Mouse (Mus musculus) heart, adult 2 months (tissue): ENCODE data around the gene Csf2rb2. TPM values are rescaled to one million over a fixed set of nuclear protein-coding genes. Genes with fewer than 3 reads are reported as not detected.

Experiments
- DNase-seq, 2 experiments: peaks; one replicate each; pipeline ENCODE4 v3.0.0; 2021
- H3K27ac ChIP-seq: fragments of 200-600 bp; 2 replicates; pipeline ENCODE4 v1.8.1; 2022
- H3K27me3 ChIP-seq: fragments of 200-500 bp; 2 replicates; pipeline ENCODE4 v1.6.1; 2012; ENCODE audit warnings: mild to moderate bottlenecking, low read length, inconsistent platforms, mixed read lengths; ENCODE audit not compliant: control insufficient read depth, insufficient read depth
- H3K36me3 ChIP-seq: fragments of 200-500 bp; 2 replicates; pipeline ENCODE4 v1.6.1; 2012; ENCODE audit warnings: low read length, inconsistent platforms; ENCODE audit not compliant: control insufficient read depth, insufficient read depth
- H3K4me1 ChIP-seq: fragments of 200-500 bp; 2 replicates; pipeline ENCODE4 v1.6.1; 2011; ENCODE audit warnings: low read length; ENCODE audit not compliant: control insufficient read depth, insufficient read depth
- H3K4me3 ChIP-seq: fragments of 200-600 bp; 2 replicates; pipeline ENCODE4 v1.8.1; 2022
- H3K79me2 ChIP-seq: fragments of 200-500 bp; replicated peaks from 2 replicates; pipeline ENCODE4 v1.6.1; 2012; ENCODE audit warnings: mild to moderate bottlenecking, inconsistent platforms, low read length, moderate library complexity, mixed read lengths; ENCODE audit not compliant: control insufficient read depth, insufficient read depth
- H3K9ac ChIP-seq: fragments of 200-500 bp; 2 replicates; pipeline ENCODE4 v1.6.1; 2012; ENCODE audit warnings: low read depth, mild to moderate bottlenecking, control low read depth, inconsistent platforms, low read length, mixed read lengths
- CTCF ChIP-seq: fragments of 200-600 bp; IDR thresholded peaks from 2 replicates; pipeline ENCODE4 v1.8.1; 2022; ENCODE audit warnings: antibody characterized with exemption, mild to moderate bottlenecking, moderate library complexity
- EP300 ChIP-seq: fragments of 200-500 bp; IDR thresholded peaks from 2 replicates; pipeline ENCODE4 v1.6.1; 2011; ENCODE audit warnings: low read depth, low read length, control low read depth; ENCODE audit not compliant: insufficient read depth
- POLR2A ChIP-seq: fragments of 200-500 bp; IDR thresholded peaks from 2 replicates; pipeline ENCODE4 v1.6.1; 2011; ENCODE audit warnings: mild to moderate bottlenecking, low read depth, low read length, control low read depth; ENCODE audit not compliant: insufficient read depth
- WGBS: fragments of 180-500 bp; shearing (Covaris S2); methylation state at CpG from one replicate; pipeline ENCODE4 v1.1.7; 2018; 5-methylcytosine and 5-hydroxymethylcytosine counted together
- intact Hi-C: fragments of 180-260 bp; cut with DNase I; formaldehyde crosslinking; loops from one replicate; pipeline ENCODE4 v1.15.1; 2025
- microRNA-seq, 2 experiments: library from miRNA; unstranded; fragments of <30 nt; microRNA quantifications; one replicate each; pipeline ENCODE4 v1.2.0; 2021
- polyA plus RNA-seq: library from polyadenylated mRNA; depleted of rRNA; stranded (reverse); fragments of >200 nt; gene quantifications from 2 replicates; pipeline ENCODE4 v1.2.3, GENCODE M21; 2012; rRNA removed
- total RNA-seq, 2 experiments: library from RNA; stranded (reverse); gene quantifications; 2 replicates each; pipeline ENCODE4 v1.2.3; 2021

Gene Csf2rb2
- total and polyA plus RNA-seq, 3 experiments: 0.75 to 1.6 (median 0.84) TPM

DNA sequence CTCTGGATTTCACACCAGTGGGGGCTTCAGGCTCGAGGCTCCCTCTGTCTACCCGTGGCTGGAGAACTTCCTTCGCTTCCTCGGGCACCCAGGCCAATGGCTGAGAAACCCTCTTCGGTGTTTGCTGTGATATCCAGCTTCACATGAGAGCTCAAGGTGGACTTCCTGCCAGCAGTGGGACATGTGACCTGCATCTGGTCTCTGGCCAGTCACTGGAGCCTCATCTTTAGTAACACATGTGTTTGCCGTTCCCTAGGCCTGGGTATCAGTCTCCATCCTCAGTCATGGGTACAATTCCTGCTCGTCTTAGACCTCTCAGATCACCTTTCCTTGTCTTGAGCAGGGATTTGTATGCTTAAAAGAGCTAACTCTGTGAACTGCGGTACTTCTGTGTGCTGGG lies 62.5 kb downstream of the Csf2rb2 start:
- H3K27ac ChIP-seq: no peak overlapping the region
- DNase-seq: no peak

DNA sequence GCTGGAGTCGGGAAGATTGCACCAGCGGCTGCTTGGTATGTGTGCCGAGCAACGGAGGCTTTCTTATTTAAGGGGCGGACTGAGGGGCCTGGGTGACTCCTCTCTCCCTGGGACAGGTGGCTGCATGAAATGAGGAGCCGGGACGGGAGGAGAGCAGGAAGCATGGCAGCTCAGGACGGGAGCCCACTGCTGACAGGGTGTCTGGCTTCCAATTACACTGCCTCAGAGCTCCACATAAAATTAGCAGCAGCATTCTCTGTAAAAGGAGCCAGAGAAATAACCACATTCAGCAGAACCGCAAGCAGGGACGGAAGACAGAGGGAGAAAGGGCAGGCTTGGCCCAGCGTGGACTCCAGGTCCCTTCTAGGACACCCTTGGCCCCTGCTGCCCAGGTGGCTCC lies 64.2 kb downstream of the Csf2rb2 start:
- intact Hi-C loops: no loop called here
- no peaks in the 10 kb centered on the region for H3K4me1 ChIP-seq
- 52% methylated on average over 11 of the region's 11 CpGs for WGBS
- no peaks in the 10 kb centered on the region for H3K27me3 ChIP-seq
- H3K36me3 ChIP-seq: no peaks in the 10 kb centered on the region
- DNase-seq: no peak
- H3K4me3 ChIP-seq: no peak overlapping the region
- no peak overlapping the region for H3K9ac ChIP-seq
- no peak for TF ChIP-seq EP300
- no peak for TF ChIP-seq CTCF
- TF ChIP-seq POLR2A: no peak
- H3K27ac ChIP-seq: no peak overlapping the region
- H3K79me2 ChIP-seq: no peaks in the 10 kb centered on the region

More for the DNA sequence above, 62.5 kb downstream of the Csf2rb2 start:
- intact Hi-C loops: no loop called here
- Histone ChIP-seq H3K27me3 (no peaks in the 10 kb centered on the region), H3K36me3 (no peaks in the 10 kb centered on the region), H3K9ac (no peak overlapping the region), H3K4me3 (no peak overlapping the region), H3K79me2 (no peaks in the 10 kb centered on the region), H3K4me1 (no peaks in the 10 kb centered on the region)
- 56% methylated on average over 8 of the region's 8 CpGs for WGBS
- TF ChIP-seq CTCF (no peak), POLR2A (no peak), EP300 (no peak)

DNA sequence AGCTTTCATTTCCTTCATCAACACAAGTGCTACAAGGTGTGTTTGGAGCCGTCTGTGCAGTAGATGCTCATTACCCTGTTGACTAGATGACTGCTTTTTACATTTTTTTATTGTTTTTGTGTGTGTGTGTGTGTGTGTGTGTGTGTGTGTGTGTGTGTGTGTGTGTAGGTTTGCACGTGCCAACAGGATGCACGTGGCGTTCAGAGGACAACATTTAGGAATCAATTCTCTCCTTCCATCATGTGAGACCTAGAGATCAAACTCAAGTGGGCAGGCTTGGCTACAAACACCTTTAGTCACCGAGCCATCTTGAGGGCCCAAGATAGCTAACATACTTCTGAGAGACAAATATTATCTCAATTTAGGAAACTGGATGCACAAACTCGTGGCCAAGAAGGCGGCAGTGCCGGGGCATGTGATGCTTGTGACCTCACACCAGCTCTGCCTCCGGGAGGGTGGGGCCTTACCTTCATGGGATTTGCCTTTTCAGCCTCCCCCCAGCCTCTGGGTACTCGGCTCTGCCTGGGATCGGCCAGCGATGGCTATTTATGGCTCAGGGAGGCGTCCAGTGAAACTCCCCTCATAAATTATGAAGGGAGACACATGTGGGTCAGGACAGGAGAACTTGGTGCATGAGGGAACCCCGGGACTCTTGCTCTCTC lies 65.4 kb downstream of the Csf2rb2 start:
- WGBS: 55% methylated on average over 14 of the region's 14 CpGs
- Histone ChIP-seq H3K9ac (no peak overlapping the region), H3K36me3 (no peaks in the 10 kb centered on the region), H3K27ac (no peak overlapping the region), H3K79me2 (no peaks in the 10 kb centered on the region), H3K4me3 (no peak overlapping the region), H3K4me1 (no peaks in the 10 kb centered on the region), H3K27me3 (no peaks in the 10 kb centered on the region)
- no peak for DNase-seq
- TF ChIP-seq EP300 (no peak), POLR2A (no peak), CTCF (no peak)
- intact Hi-C loops: loop anchor here (5.0 kb wide), 1 partner anchor 63 kb away; no protein-coding TSS in a partner anchor

DNA sequence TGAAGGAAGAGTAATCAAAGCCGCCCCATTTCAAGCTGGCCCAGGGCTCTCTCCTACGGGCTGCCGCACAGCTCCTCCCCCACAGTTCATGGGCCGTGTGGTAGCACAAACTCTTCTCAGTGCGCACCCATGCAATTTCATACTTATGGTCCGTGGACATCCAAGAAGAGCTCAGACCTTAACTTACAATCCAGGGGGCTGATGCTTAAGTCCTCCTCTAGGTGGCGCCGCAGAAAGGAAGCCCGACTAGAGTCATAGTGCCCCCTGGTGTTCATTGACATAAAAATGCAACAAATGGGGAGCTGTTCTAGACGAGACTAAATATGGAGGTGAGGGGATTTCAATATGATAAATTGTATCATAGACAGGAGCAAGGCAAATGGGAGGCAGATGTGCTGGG lies 66.1 kb downstream of the Csf2rb2 start:
- no peak overlapping the region for H3K27ac ChIP-seq
- intact Hi-C loops: loop anchor here (5.0 kb wide), 1 partner anchor 62 kb away; no protein-coding TSS in a partner anchor
- WGBS: 31% methylated on average over 10 of the region's 10 CpGs

DNA sequence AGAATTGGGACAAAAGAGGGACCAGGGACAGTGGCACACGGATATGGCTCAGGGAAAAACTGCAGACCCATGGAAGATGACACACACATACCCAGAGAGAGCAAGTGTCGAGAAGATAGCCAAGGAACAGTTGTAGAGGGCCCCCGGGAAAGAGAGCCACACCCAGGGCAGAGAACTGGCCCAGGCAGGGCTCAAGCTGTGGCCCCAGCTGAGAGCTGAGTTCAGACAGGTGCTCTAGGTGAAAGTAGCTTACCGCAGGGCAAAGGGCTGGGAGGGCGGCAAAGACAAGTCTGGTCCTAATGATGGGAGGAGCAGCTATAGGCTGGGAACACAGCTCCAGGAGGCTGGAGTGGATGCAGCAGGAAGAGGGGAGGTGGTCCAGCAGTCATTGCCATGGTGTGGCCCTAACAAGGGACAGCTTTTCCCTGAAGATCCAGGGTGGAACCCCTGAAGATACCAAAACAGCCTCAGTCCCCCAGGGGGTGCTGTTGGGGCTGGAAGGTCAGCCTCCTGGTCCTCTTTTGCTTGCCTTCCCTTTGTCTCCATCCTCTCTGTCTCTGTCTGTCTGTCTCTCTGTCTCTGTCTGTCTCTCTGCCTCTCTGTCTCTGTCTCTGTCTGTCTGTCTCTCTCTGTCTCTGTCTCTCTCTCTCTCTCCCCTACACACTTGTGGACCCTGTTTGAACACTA lies 70.6 kb downstream of the Csf2rb2 start:
- Histone ChIP-seq H3K27me3 (no peaks in the 10 kb centered on the region), H3K27ac (no peak overlapping the region), H3K9ac (no peak overlapping the region), H3K4me3 (no peak overlapping the region), H3K4me1 (no peaks in the 10 kb centered on the region), H3K79me2 (no peaks in the 10 kb centered on the region), H3K36me3 (no peaks in the 10 kb centered on the region)
- DNase-seq: no peak
- no peak for TF ChIP-seq EP300
- no peak for TF ChIP-seq CTCF
- no peak for TF ChIP-seq POLR2A
- intact Hi-C loops: loop anchor here (5.0 kb wide), 1 partner anchor 58 kb away; no protein-coding TSS in a partner anchor
- 65% methylated on average over 5 of the region's 5 CpGs for whole genome bisulfite sequencing

More for the DNA sequence above, 66.1 kb downstream of the Csf2rb2 start:
- TF ChIP-seq CTCF: peak; percentile 92
- no peak for TF ChIP-seq EP300
- no peak for TF ChIP-seq POLR2A
- Histone ChIP-seq H3K9ac (no peak overlapping the region), H3K36me3 (no peaks in the 10 kb centered on the region), H3K4me3 (no peak overlapping the region), H3K4me1 (no peaks in the 10 kb centered on the region), H3K27me3 (no peaks in the 10 kb centered on the region), H3K79me2 (no peaks in the 10 kb centered on the region)
- DNase-seq: peak; percentile 29 to 53

Small RNA genes lying within 50 kb of the gene (microRNA-seq; reads per million reads assigned to microRNA genes)
- gene Mir7676-1: 0 reads per million in 2 experiments
- 0 reads per million in 2 experiments for gene Mir7676-2

Other genes with a start within 250 kb of the Csf2rb2 start
- gene Cacng2, start 185.7 kb downstream of the Csf2rb2 start, total RNA-seq: not detected
- gene Cacng2, start 185.7 kb downstream of the Csf2rb2 start, polyA plus RNA-seq: 0.03 TPM in 1 of 2 replicates, not detected in the other
- gene Ift27, start 131.6 kb downstream of the Csf2rb2 start, total RNA-seq: 10 to 100 TPM in 1 of 2 experiments, 1 to 10 TPM in 1; 9.3 to 10.0 TPM
- gene Ift27, start 131.6 kb downstream of the Csf2rb2 start, polyA plus RNA-seq: 22.6 and 22.8 TPM in 2 replicates
- gene Pvalb, start 99.3 kb downstream of the Csf2rb2 start, total RNA-seq: under 1 TPM; 0.44 to 0.77 TPM
- gene Pvalb, start 99.3 kb downstream of the Csf2rb2 start, polyA plus RNA-seq: 0.37 and 0.56 TPM in 2 replicates
- gene Ncf4, start 60.9 kb downstream of the Csf2rb2 start, total RNA-seq: 1 to 10 TPM; 1.6 to 1.8 TPM
- 4.5 and 4.9 TPM in 2 replicates for gene Ncf4, start 60.9 kb downstream of the Csf2rb2 start, polyA plus RNA-seq
- gene Csf2rb, start 20.0 kb upstream of the Csf2rb2 start, total RNA-seq: 1 to 10 TPM; 1.6 to 2.2 TPM
- gene Csf2rb, start 20.0 kb upstream of the Csf2rb2 start, polyA plus RNA-seq: 2.1 and 2.8 TPM in 2 replicates
- gene Tex33, start 90.2 kb upstream of the Csf2rb2 start, total RNA-seq: not detected
- 0.43 and 0.67 TPM in 2 replicates for gene Tex33, start 90.2 kb upstream of the Csf2rb2 start, polyA plus RNA-seq
- gene Tst, start 100.2 kb upstream of the Csf2rb2 start, total RNA-seq: 10 to 100 TPM; 19.1 to 23.2 TPM
- gene Tst, start 100.2 kb upstream of the Csf2rb2 start, polyA plus RNA-seq: 30.3 and 41.7 TPM in 2 replicates
- gene Mpst, start 100.7 kb upstream of the Csf2rb2 start, total RNA-seq: 10 to 100 TPM; 37.5 to 45.9 TPM
- gene Mpst, start 100.7 kb upstream of the Csf2rb2 start, polyA plus RNA-seq: 64.5 and 79.5 TPM in 2 replicates
- gene Kctd17, start 122.8 kb upstream of the Csf2rb2 start, total RNA-seq: 10 to 100 TPM; 18.4 to 24.5 TPM
- gene Kctd17, start 122.8 kb upstream of the Csf2rb2 start, polyA plus RNA-seq: 52.5 and 66.1 TPM in 2 replicates
- not detected for gene Tmprss6, start 162.9 kb upstream of the Csf2rb2 start, total RNA-seq
- 0.20 TPM in 1 of 2 replicates, not detected in the other for gene Tmprss6, start 162.9 kb upstream of the Csf2rb2 start, polyA plus RNA-seq
- gene Il2rb, start 189.6 kb upstream of the Csf2rb2 start, total RNA-seq: under 1 TPM; 0.31 to 0.55 TPM
- 1.4 and 2.3 TPM in 2 replicates for gene Il2rb, start 189.6 kb upstream of the Csf2rb2 start, polyA plus RNA-seq
- 10 to 100 TPM; 14.1 to 17.0 TPM for gene C1qtnf6, start 225.7 kb upstream of the Csf2rb2 start, total RNA-seq
- gene C1qtnf6, start 225.7 kb upstream of the Csf2rb2 start, polyA plus RNA-seq: 20.8 and 40.5 TPM in 2 replicates
- not detected for gene Sstr3, start 239.0 kb upstream of the Csf2rb2 start, total RNA-seq
- not detected in 2 replicates for gene Sstr3, start 239.0 kb upstream of the Csf2rb2 start, polyA plus RNA-seq